Mouse (Mus musculus) MEL (cell line): ENCODE results near the gene Agbl5. TPM values are rescaled to one million over a fixed set of nuclear protein-coding genes. Genes with fewer than 3 reads are reported as not detected.
A peak's percentile ranks its signal among the peaks of the same experiment; 100 is the strongest.

Source experiments
- DNase-seq: peaks from one replicate; pipeline ENCODE4 v3.0.0; 2011; ENCODE audit warnings: low read depth, low spot score
- H3K27ac ChIP-seq: 2 replicates; pipeline ENCODE4 v1.5.1; 2012; ENCODE audit warnings: low read depth, mild to moderate bottlenecking, control low read depth, low read length, moderate library complexity; ENCODE audit not compliant: control insufficient read depth
- H3K27me3 ChIP-seq, 2 experiments: fragments of 150-350 bp in 1 of 2; sonication (generic) in 1 of 2; 2 replicates each; pipeline ENCODE4 v1.6.1; 2012; ENCODE audit warnings: low read length in 2 of 2, mild to moderate bottlenecking in 2 of 2, improper control_type of control experiment in 1 of 2, moderate library complexity in 1 of 2; ENCODE audit not compliant: insufficient read depth in 2 of 2, control insufficient read depth in 1 of 2
- H3K36me3 ChIP-seq, 2 experiments: 2 replicates each; pipeline ENCODE4 v1.6.1; 2012 to 2014; ENCODE audit warnings: low read length in 2 of 2, improper control_type of control experiment in 1 of 2, inconsistent platforms in 1 of 2, mild to moderate bottlenecking in 1 of 2; ENCODE audit not compliant: insufficient read depth in 2 of 2, control insufficient read depth in 1 of 2
- H3K4me1 ChIP-seq, 2 experiments: fragments of 150-350 bp in 1 of 2; sonication (generic) in 1 of 2; 2 replicates each; pipeline ENCODE4 v1.6.1; 2012; ENCODE audit warnings: low read length in 2 of 2, improper control_type of control experiment in 1 of 2, mild to moderate bottlenecking in 1 of 2; ENCODE audit not compliant: insufficient read depth in 2 of 2, control insufficient read depth in 1 of 2
- H3K4me3 ChIP-seq, 2 experiments: fragments of 150-350 bp in 1 of 2; sonication (generic) in 1 of 2; 2 replicates each; pipeline ENCODE4 v1.5.1; 2012; ENCODE audit warnings: low read depth in 2 of 2, low read length in 2 of 2, mild to moderate bottlenecking in 2 of 2, moderate library complexity in 2 of 2, control low read depth in 1 of 2, improper control_type of control experiment in 1 of 2; ENCODE audit not compliant: control insufficient read depth in 1 of 2, insufficient read depth in 1 of 2
- H3K79me2 ChIP-seq: 2 replicates; pipeline ENCODE4 v1.6.1; 2012; ENCODE audit warnings: mild to moderate bottlenecking, low read length, moderate library complexity; ENCODE audit not compliant: control insufficient read depth, poor library complexity, insufficient read depth
- H3K9ac ChIP-seq: 2 replicates; pipeline ENCODE4 v1.6.1; 2012; ENCODE audit warnings: low read depth, mild to moderate bottlenecking, control low read depth, low read length, moderate library complexity; ENCODE audit not compliant: control insufficient read depth, poor library complexity, severe bottlenecking
- H3K9me3 ChIP-seq: fragments of 150-350 bp; sonication (generic); replicated peaks from 2 replicates; pipeline ENCODE4 v1.6.1; 2012; ENCODE audit warnings: mild to moderate bottlenecking, low read length, improper control_type of control experiment, moderate library complexity; ENCODE audit not compliant: insufficient read depth
- BHLHE40 ChIP-seq: IDR thresholded peaks from 2 replicates; pipeline ENCODE4 v1.6.1; 2012; ENCODE audit warnings: low read depth, mild to moderate bottlenecking, inconsistent platforms, low read length, improper control_type of control experiment, borderline replicate concordance
- CHD1 ChIP-seq: IDR thresholded peaks from 2 replicates; pipeline ENCODE4 v1.6.1; 2012; ENCODE audit warnings: low read depth, mild to moderate bottlenecking, inconsistent platforms, low read length, improper control_type of control experiment
- CHD2 ChIP-seq: IDR thresholded peaks from 2 replicates; pipeline ENCODE4 v1.6.1; 2011; ENCODE audit warnings: low read length, improper control_type of control experiment
- CTCF ChIP-seq, 3 experiments: IDR thresholded peaks in 2 of 3; conservative IDR thresholded peaks in 1 of 3; 2 replicates each; pipeline ENCODE4 v1.5.1; 2011 to 2012; ENCODE audit warnings: low read length in 3 of 3, low read depth in 2 of 3, mild to moderate bottlenecking in 2 of 3, improper control_type of control experiment in 1 of 3, inconsistent platforms in 1 of 3, mixed read lengths in 1 of 3, moderate library complexity in 1 of 3; ENCODE audit not compliant: control insufficient read depth in 1 of 3, insufficient read depth in 1 of 3, poor library complexity in 1 of 3, severe bottlenecking in 1 of 3
- E2F4 ChIP-seq: IDR thresholded peaks from 2 replicates; pipeline ENCODE4 v1.6.1; 2011; ENCODE audit warnings: low read depth, low read length, improper control_type of control experiment, borderline replicate concordance
- ELF1 ChIP-seq: IDR thresholded peaks from 2 replicates; pipeline ENCODE4 v1.6.1; 2014; ENCODE audit warnings: low read depth, mild to moderate bottlenecking, inconsistent platforms, low read length, improper control_type of control experiment, moderate library complexity
- EP300 ChIP-seq, 2 experiments: IDR thresholded peaks; 2 replicates each; pipeline ENCODE4 v1.6.1; 2011; ENCODE audit warnings: improper control_type of control experiment in 2 of 2, low read length in 2 of 2, low read depth in 1 of 2, mild to moderate bottlenecking in 1 of 2
- ETS1 ChIP-seq: IDR thresholded peaks from 2 replicates; pipeline ENCODE4 v1.6.1; 2012; ENCODE audit warnings: low read depth, mild to moderate bottlenecking, inconsistent platforms, low read length, improper control_type of control experiment, moderate library complexity
- GABPA ChIP-seq: IDR thresholded peaks from 2 replicates; pipeline ENCODE4 v1.6.1; 2012; ENCODE audit warnings: low read depth, mild to moderate bottlenecking, inconsistent platforms, low read length, improper control_type of control experiment, moderate library complexity
- GATA1 ChIP-seq: IDR thresholded peaks from 2 replicates; pipeline ENCODE4 v1.6.1; 2011; ENCODE audit warnings: low read depth, low read length, improper control_type of control experiment
- HCFC1 ChIP-seq: IDR thresholded peaks from 2 replicates; pipeline ENCODE4 v1.6.1; 2012; ENCODE audit warnings: low read depth, mild to moderate bottlenecking, inconsistent platforms, low read length, improper control_type of control experiment, moderate library complexity
- JUND ChIP-seq: IDR thresholded peaks from 2 replicates; pipeline ENCODE4 v1.6.1; 2011; ENCODE audit warnings: low read depth, mild to moderate bottlenecking, improper control_type of control experiment, low read length
- KAT2A ChIP-seq: conservative IDR thresholded peaks from 2 replicates; pipeline ENCODE4 v1.6.1; 2012; ENCODE audit warnings: low read depth, low read length, improper control_type of control experiment, inconsistent platforms
- MAFK ChIP-seq: IDR thresholded peaks from 2 replicates; pipeline ENCODE4 v1.6.1; 2011; ENCODE audit warnings: low read depth, mild to moderate bottlenecking, low read length, improper control_type of control experiment, borderline replicate concordance
- MAX ChIP-seq: IDR thresholded peaks from 2 replicates; pipeline ENCODE4 v1.6.1; 2011; ENCODE audit warnings: low read length, improper control_type of control experiment
- MAZ ChIP-seq: IDR thresholded peaks from 2 replicates; pipeline ENCODE4 v1.6.1; 2012; ENCODE audit warnings: low read depth, mild to moderate bottlenecking, inconsistent platforms, low read length, improper control_type of control experiment
- MEF2A ChIP-seq: IDR thresholded peaks from 2 replicates; pipeline ENCODE4 v1.6.1; 2014; ENCODE audit warnings: low read depth, mild to moderate bottlenecking, inconsistent platforms, low read length, improper control_type of control experiment; ENCODE audit not compliant: poor library complexity, insufficient replicate concordance, severe bottlenecking; ENCODE audit errors: extremely low read depth
- MXI1 ChIP-seq: IDR thresholded peaks from 2 replicates; pipeline ENCODE4 v1.6.1; 2011; ENCODE audit warnings: mild to moderate bottlenecking, low read depth, low read length, improper control_type of control experiment
- NELFE ChIP-seq: IDR thresholded peaks from 2 replicates; pipeline ENCODE4 v1.6.1; 2011; ENCODE audit warnings: low read depth, low read length, improper control_type of control experiment
- NRF1 ChIP-seq: IDR thresholded peaks from 2 replicates; pipeline ENCODE4 v1.6.1; 2014; ENCODE audit warnings: low read depth, mild to moderate bottlenecking, inconsistent platforms, low read length, improper control_type of control experiment, moderate library complexity; ENCODE audit not compliant: poor library complexity, insufficient read depth, severe bottlenecking
- POLR2A ChIP-seq, 2 experiments: IDR thresholded peaks; 2 replicates each; pipeline ENCODE4 v1.6.1; 2011 to 2012; ENCODE audit warnings: low read length in 2 of 2, mild to moderate bottlenecking in 2 of 2, control low read depth in 1 of 2, improper control_type of control experiment in 1 of 2, low read depth in 1 of 2, moderate library complexity in 1 of 2; ENCODE audit not compliant: control insufficient read depth in 1 of 2, insufficient read depth in 1 of 2, poor library complexity in 1 of 2
- POLR2AphosphoS2 ChIP-seq: IDR thresholded peaks from 2 replicates; pipeline ENCODE4 v1.6.1; 2011; ENCODE audit warnings: low read length, improper control_type of control experiment
- POLR2AphosphoS5 ChIP-seq: IDR thresholded peaks from 2 replicates; pipeline ENCODE4 v1.6.1; 2012; ENCODE audit warnings: low read depth, borderline replicate concordance, mild to moderate bottlenecking, inconsistent platforms, low read length, moderate library complexity, mixed read lengths
- RAD21 ChIP-seq: IDR thresholded peaks from 2 replicates; pipeline ENCODE4 v1.6.1; 2011; ENCODE audit warnings: mild to moderate bottlenecking, low read depth, low read length, improper control_type of control experiment
- RCOR1 ChIP-seq: IDR thresholded peaks from 2 replicates; pipeline ENCODE4 v1.6.1; 2012; ENCODE audit warnings: low read depth, mild to moderate bottlenecking, inconsistent platforms, low read length, improper control_type of control experiment
- SIN3A ChIP-seq: IDR thresholded peaks from 2 replicates; pipeline ENCODE4 v1.6.1; 2012; ENCODE audit warnings: low read length, improper control_type of control experiment, inconsistent platforms
- SMC3 ChIP-seq: IDR thresholded peaks from 2 replicates; pipeline ENCODE4 v1.6.1; 2011; ENCODE audit warnings: low read depth, low read length, improper control_type of control experiment
- TAL1 ChIP-seq: IDR thresholded peaks from 2 replicates; pipeline ENCODE4 v1.6.1; 2012; ENCODE audit warnings: mild to moderate bottlenecking, inconsistent platforms, low read length, moderate library complexity, mixed read lengths
- TBP ChIP-seq: IDR thresholded peaks from 2 replicates; pipeline ENCODE4 v1.8.0; 2011; ENCODE audit warnings: low read depth, low read length, improper control_type of control experiment
- TCF12 ChIP-seq: IDR thresholded peaks from 2 replicates; pipeline ENCODE4 v1.6.1; 2014; ENCODE audit warnings: low read depth, mild to moderate bottlenecking, inconsistent platforms, low read length, improper control_type of control experiment, moderate library complexity
- USF1 ChIP-seq: IDR thresholded peaks from 2 replicates; pipeline ENCODE4 v1.6.1; 2014; ENCODE audit warnings: low read depth, mild to moderate bottlenecking, inconsistent platforms, low read length, improper control_type of control experiment, moderate library complexity
- USF2 ChIP-seq, 2 experiments: IDR thresholded peaks; 2 replicates each; pipeline ENCODE4 v1.6.1; 2011 to 2012; ENCODE audit warnings: improper control_type of control experiment in 2 of 2, low read length in 2 of 2, borderline replicate concordance in 1 of 2, inconsistent platforms in 1 of 2, low read depth in 1 of 2, mild to moderate bottlenecking in 1 of 2; ENCODE audit not compliant: insufficient read depth in 1 of 2
- ZC3H11A ChIP-seq: IDR thresholded peaks from 2 replicates; pipeline ENCODE4 v1.6.1; 2012; ENCODE audit warnings: low read depth, mild to moderate bottlenecking, inconsistent platforms, low read length, improper control_type of control experiment
- ZMIZ1 ChIP-seq: IDR thresholded peaks from 2 replicates; pipeline ENCODE4 v1.6.1; 2012; ENCODE audit warnings: low read depth, mild to moderate bottlenecking, inconsistent platforms, low read length, improper control_type of control experiment, moderate library complexity
- ZNF384 ChIP-seq: IDR thresholded peaks from 2 replicates; pipeline ENCODE4 v1.6.1; 2012; ENCODE audit warnings: low read depth, mild to moderate bottlenecking, inconsistent platforms, low read length, improper control_type of control experiment
- polyA plus RNA-seq, 2 experiments: library from polyadenylated mRNA; stranded (reverse) in 1 of 2; unstranded in 1 of 2; fragments of >175 nt in 1 of 2; fragments of >200 nt in 1 of 2; gene quantifications; 2 replicates each; pipeline versions ENCODE4 v1.2.1 to v1.2.4; 2012; ENCODE audit warnings: low replicate concordance in 2 of 2, low read depth in 1 of 2; ENCODE audit not compliant: insufficient read length in 2 of 2, insufficient read depth in 1 of 2, missing spikeins in 1 of 2
- total RNA-seq: library from RNA; depleted of rRNA; stranded (reverse); fragments of 300-350 nt; gene quantifications from 2 replicates; pipeline ENCODE4 v1.2.3, GENCODE M21; 2012

Agbl5 gene
- total and polyA plus RNA-seq, 3 experiments, result 10.6 to 45.0 TPM; not detected in 1

DNA sequence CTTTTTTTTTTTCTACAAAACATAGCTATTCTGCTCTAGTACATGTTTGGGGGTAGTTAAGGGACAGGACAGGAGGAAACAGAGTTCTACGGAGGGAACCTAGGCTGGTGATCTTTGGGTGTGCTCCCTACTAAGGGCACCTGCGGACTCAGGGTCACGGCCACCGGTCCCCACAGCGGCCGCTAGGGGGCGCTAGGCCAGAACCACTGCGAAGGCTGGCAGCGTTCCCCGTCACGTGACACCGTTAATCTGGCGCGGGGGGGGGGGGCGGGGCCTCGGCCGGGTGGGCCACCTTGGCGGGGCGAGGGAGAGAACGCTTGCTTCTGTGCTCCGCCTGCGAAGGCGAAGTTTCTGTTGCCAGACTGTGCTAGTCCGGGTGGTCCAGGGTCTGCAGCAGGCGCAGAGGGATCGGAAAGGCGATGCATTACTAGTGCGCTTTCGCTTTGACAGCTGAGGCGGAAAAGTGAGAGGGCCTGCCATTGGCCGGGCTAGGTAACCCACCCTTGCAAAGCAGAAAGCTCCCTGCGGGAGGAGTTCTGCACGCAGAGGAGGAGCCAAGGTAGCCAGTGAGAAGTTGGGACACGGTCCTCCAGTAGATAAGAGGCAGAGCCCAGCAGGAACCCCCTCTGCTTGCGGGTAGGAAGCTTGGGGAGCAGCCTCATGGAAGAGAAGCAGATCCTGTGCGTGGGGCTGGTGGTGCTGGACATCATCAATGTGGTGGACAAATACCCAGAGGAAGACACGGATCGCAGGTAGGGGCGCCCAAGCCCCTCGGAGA lies 33.0 kb downstream of the Agbl5 start, which contains the start of gene Khk:
Gene Khk, plus strand, starts transcription at position 176 of the 778 bp plus-strand sequence.
- Histone ChIP-seq H3K36me3 (peaks cover 0 to 6% of the 10 kb centered on the region in 2 experiments; a peak in 2 of 4 replicates), H3K79me2 (peaks cover 14% of the 10 kb centered on the region), H3K9ac (peak within 1 kb of the TSS; percentile 69), H3K4me3 (peak within 1 kb of the TSS; percentile 74 to 89), H3K9me3 (no peaks in the 10 kb centered on the region), H3K27ac (peak within 1 kb of the TSS; percentile 81), H3K4me1 (peaks cover 7 to 15% of the 10 kb centered on the region in 2 experiments), H3K27me3 (no peaks in the 10 kb centered on the region)
- peak; percentile 99 for DNase-seq
- TF ChIP-seq POLR2AphosphoS5 (peak; percentile 90; the same call in 1 of the 2 replicates), GABPA (no peak), EP300 (IDR thresholded peaks at IDR 0.05; ENCODE audit: low read depth in 1 of 2, low read length in 2 of 2) (peak; percentile 31 to 48; a peak in 2 of 4 replicates), RAD21 (no peak; the same call in 1 of the 2 replicates), NELFE (peak; percentile 93), MAFK (no peak), POLR2AphosphoS2 (peak; percentile 83), TBP (peak; percentile 96), POLR2A (IDR thresholded peaks at IDR 0.05; ENCODE audit: control insufficient read depth in 1 of 2, insufficient read depth in 1 of 2, low read depth in 1 of 2, low read length in 2 of 2, poor library complexity in 1 of 2) (peak; percentile 77 to 96), ELF1 (peak; percentile 71), GATA1 (peak; percentile 80), MAZ (peak; percentile 92), SIN3A (peak; percentile 91), TAL1 (no peak), ZMIZ1 (peak; percentile 98), SMC3 (peak; percentile 49), CHD2 (no peak), ETS1 (peak; percentile 61; the same call in 1 of the 2 replicates), TCF12 (peak; percentile 64), ZC3H11A (no peak), CTCF (IDR thresholded peaks at IDR 0.05 in 2 of 3, conservative IDR thresholded peaks at IDR 0.05 in 1 of 3; ENCODE audit: control insufficient read depth in 1 of 3, insufficient read depth in 1 of 3, low read depth in 2 of 3, low read length in 3 of 3, poor library complexity in 1 of 3, severe bottlenecking in 1 of 3) (peak; percentile 81 to 99 (median 89)), CHD1 (peak; percentile 96; the same call in 1 of the 2 replicates), NRF1 (no peak), KAT2A (peak; percentile 54; the same call in 1 of the 2 replicates), USF2 (IDR thresholded peaks at IDR 0.05; ENCODE audit: borderline replicate concordance in 1 of 2, insufficient read depth in 1 of 2, low read depth in 1 of 2, low read length in 2 of 2) (peak; percentile 75 to 92), MXI1 (peak; percentile 86; the same call in 1 of the 2 replicates), BHLHE40 (peak; percentile 90), JUND (0 out of 2 replicates have a peak, but pooled peaks have one; percentile 54), RCOR1 (no peak; the same call in none of the 2 replicates), ZNF384 (peak; percentile 67), HCFC1 (peak; percentile 73), USF1 (peak; percentile 99), E2F4 (0 out of 2 replicates have a peak, but pooled peaks have one; percentile 43), MEF2A (no peak), MAX (peak; percentile 74)
